Mouse (Mus musculus) E14TG2a.4 (cell line): Measurements from ENCODE around the gene Sult6b2.

Experiments
- CTCF ChIP-seq: conservative IDR thresholded peaks from 2 replicates; pipeline ENCODE4 v1.5.1; 2014; ENCODE audit warnings: low read length
- NANOG ChIP-seq: IDR thresholded peaks from 2 replicates; pipeline ENCODE4 v1.6.1; 2014; ENCODE audit warnings: borderline replicate concordance, low read length, mixed read lengths

DNA sequence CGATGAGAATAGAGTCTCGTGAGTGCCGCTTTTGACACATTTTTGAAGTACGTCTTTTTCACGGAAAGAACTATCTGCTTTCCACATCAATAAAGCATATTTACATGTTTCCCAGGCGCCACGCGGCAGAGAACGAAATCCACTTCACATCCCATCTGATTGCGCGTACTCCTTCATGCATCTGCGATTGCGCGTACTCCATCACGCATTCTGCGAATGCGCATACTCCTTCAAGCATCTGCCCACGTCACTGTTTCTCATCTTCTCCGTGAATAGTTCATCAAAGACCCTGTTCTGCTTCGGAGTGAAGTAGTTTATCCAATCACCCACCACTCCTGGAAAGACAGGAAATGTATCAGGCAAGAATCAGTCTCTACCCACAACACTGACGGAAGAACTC is 18.2 kb downstream of the Sult6b2 start:
- no peak for TF ChIP-seq CTCF
- no peak for TF ChIP-seq NANOG
